Mouse (Mus musculus) lung, embryonic 14.5 days (tissue): Measurements from ENCODE around the gene Eef2k. TPM values are rescaled to one million over a fixed set of nuclear protein-coding genes. Genes with fewer than 3 reads are reported as not detected.

Source experiments
- ATAC-seq: fragments of 200-750 bp; cut with Nextera tagmentation; 2 replicates; pipeline ENCODE4 v1.8.0; 2017; ENCODE audit warnings: mild to moderate bottlenecking, moderate TSS enrichment, moderate library complexity; ENCODE audit not compliant: insufficient read depth
- DNase-seq: peaks from one replicate; pipeline ENCODE4 v3.0.0-alpha.2; 2015
- H3K27ac ChIP-seq: fragments of 300-500 bp; sonication (generic); 2 replicates; pipeline ENCODE4 v1.5.1; 2014; ENCODE audit warnings: low read depth, mild to moderate bottlenecking, moderate library complexity
- H3K27me3 ChIP-seq: fragments of 300-500 bp; sonication (generic); 2 replicates; pipeline ENCODE4 v1.6.1; 2014; ENCODE audit warnings: low read length, control low read depth; ENCODE audit not compliant: insufficient read depth
- H3K36me3 ChIP-seq: fragments of 300-500 bp; sonication (generic); 2 replicates; pipeline ENCODE4 v1.6.1; 2014; ENCODE audit warnings: control low read depth; ENCODE audit not compliant: insufficient read depth
- H3K4me1 ChIP-seq: fragments of 300-500 bp; sonication (generic); 2 replicates; pipeline ENCODE4 v1.6.1; 2014; ENCODE audit warnings: antibody characterized with exemption, control low read depth; ENCODE audit not compliant: insufficient read depth
- H3K4me2 ChIP-seq: fragments of 300-500 bp; sonication (generic); 2 replicates; pipeline ENCODE4 v1.6.1; 2014; ENCODE audit warnings: mild to moderate bottlenecking
- H3K4me3 ChIP-seq: fragments of 300-500 bp; sonication (generic); 2 replicates; pipeline ENCODE4 v1.5.1; 2014; ENCODE audit warnings: low read depth, low read length
- H3K9ac ChIP-seq: fragments of 300-500 bp; sonication (generic); 2 replicates; pipeline ENCODE4 v1.6.1; 2014
- H3K9me3 ChIP-seq: fragments of 300-500 bp; sonication (generic); 2 replicates; pipeline ENCODE4 v1.6.1; 2016; ENCODE audit warnings: low read depth, low read length, control low read depth
- CTCF ChIP-seq: IDR thresholded peaks from 2 replicates; pipeline ENCODE4 v1.5.1; 2016; ENCODE audit warnings: antibody characterized with exemption, low read depth
- WGBS: fragments of 180-500 bp; shearing (Covaris S2); extraction: QIAGEN DNeasy Blood & Tissue Kit; methylation state at CpG from one replicate; pipeline ENCODE4 v1.1.7; 2014; 5-methylcytosine and 5-hydroxymethylcytosine counted together
- polyA plus RNA-seq: library from polyadenylated mRNA; unstranded; fragments of >200 nt; fragmentation: Nextera tagmentation; extraction: Ambion mirVana; gene quantifications from 2 replicates; pipeline ENCODE4 v1.2.1, GENCODE M21; 2014

Eef2k gene
- 11.2 and 13.0 TPM in 2 replicates for polyA plus RNA-seq

- Histone ChIP-seq H3K4me2 (peak within 1 kb of the TSS; percentile 85), H3K9me3 (no peaks in the 10 kb centered on the region), H3K4me3 (peak within 1 kb of the TSS; percentile 76), H3K27ac (peak within 1 kb of the TSS; percentile 97), H3K9ac (peak within 1 kb of the TSS; percentile 85), H3K27me3 (no peaks in the 10 kb centered on the region), H3K4me1 (0 out of 2 replicates have a peak, but pooled peaks cover 3% of the 10 kb centered on the region), H3K36me3 (no peaks in the 10 kb centered on the region)
- TF ChIP-seq CTCF, result 0 out of 2 replicates have a peak, but pooled peaks have one; percentile 22
- peak; percentile 91 for DNase-seq
- ATAC-seq, result peak; percentile 97
- 2% methylated on average over 33 of the region's 35 CpGs for WGBS
Observed at GRCm38 (mm10) chr7:120842345-120843036, at the start of gene Eef2k. Gene Eef2k, plus strand, starts transcription at chr7:120842831.

GRCm38 (mm10) chr7:120795544-120795943, 47.1 kb upstream of the Eef2k start:
- H3K4me3 ChIP-seq, result no peak overlapping the region
- DNase-seq (no peak), ATAC-seq (no peak)
- 58% methylated on average over 4 of the region's 4 CpGs for WGBS
- no peaks in the 10 kb centered on the region for H3K36me3 ChIP-seq
- no peaks in the 10 kb centered on the region for H3K4me1 ChIP-seq
- no peak overlapping the region for H3K4me2 ChIP-seq
- H3K27me3 ChIP-seq, result no peaks in the 10 kb centered on the region
- H3K27ac ChIP-seq, result no peak overlapping the region
- no peak overlapping the region for H3K9ac ChIP-seq
- TF ChIP-seq CTCF, result no peak
- H3K9me3 ChIP-seq, result no peaks in the 10 kb centered on the region

GRCm38 (mm10) chr7:120796369-120796768, 46.3 kb upstream of the Eef2k start:
- no peak for TF ChIP-seq CTCF
- no peak overlapping the region for H3K27ac ChIP-seq
- no peak overlapping the region for H3K9ac ChIP-seq
- no peaks in the 10 kb centered on the region for H3K27me3 ChIP-seq
- ATAC-seq (no peak), DNase-seq (no peak)
- no peak overlapping the region for H3K4me2 ChIP-seq
- WGBS, result 74% methylated on average over 3 of the region's 3 CpGs
- H3K4me1 ChIP-seq, result no peaks in the 10 kb centered on the region
- no peak overlapping the region for H3K4me3 ChIP-seq
- H3K9me3 ChIP-seq, result no peaks in the 10 kb centered on the region
- H3K36me3 ChIP-seq, result no peaks in the 10 kb centered on the region

GRCm38 (mm10) chr7:120803268-120803667, 39.4 kb upstream of the Eef2k start:
- ATAC-seq (no peak), DNase-seq (no peak)
- Histone ChIP-seq H3K9ac (no peak overlapping the region), H3K36me3 (no peaks in the 10 kb centered on the region), H3K27ac (no peak overlapping the region), H3K27me3 (no peaks in the 10 kb centered on the region), H3K4me1 (no peaks in the 10 kb centered on the region), H3K4me3 (no peak overlapping the region), H3K4me2 (no peak overlapping the region), H3K9me3 (no peaks in the 10 kb centered on the region)
- WGBS, result 88% methylated on average over 2 of the region's 2 CpGs
- no peak for TF ChIP-seq CTCF

- Histone ChIP-seq H3K4me3 (peak overlapping the region; percentile 20; the same call in 1 of the 2 replicates), H3K9ac (no peak overlapping the region), H3K4me1 (no peaks in the 10 kb centered on the region), H3K27ac (no peak overlapping the region), H3K36me3 (no peaks in the 10 kb centered on the region), H3K4me2 (peak overlapping the region; percentile 55), H3K27me3 (peaks cover 5% of the 10 kb centered on the region; the same call in 1 of the 2 replicates), H3K9me3 (no peaks in the 10 kb centered on the region)
- TF ChIP-seq CTCF, result no peak
- DNase-seq (peak; percentile 3), ATAC-seq (0 out of 2 replicates have a peak, but pooled peaks have one; percentile 38)
- 4% methylated on average over 22 of the region's 27 CpGs for WGBS
Observed at GRCm38 (mm10) chr7:120809705-120810104, 32.9 kb upstream of the Eef2k start.

GRCm38 (mm10) chr7:120811834-120812415, 30.7 kb upstream of the Eef2k start, which contains the start of gene Gm5737:
Gene Gm5737, plus strand, starts transcription at chr7:120812365.
- no peak for ATAC-seq
- no peak within 1 kb of the TSS for H3K4me2 ChIP-seq
- H3K4me1 ChIP-seq, result no peaks in the 10 kb centered on the region
- no peaks in the 10 kb centered on the region for H3K9me3 ChIP-seq
- 82% methylated on average over 6 of the region's 6 CpGs for WGBS
- no peak for DNase-seq
- H3K27me3 ChIP-seq, result peaks cover 5% of the 10 kb centered on the region; the same call in 1 of the 2 replicates
- no peaks in the 10 kb centered on the region for H3K36me3 ChIP-seq
- no peak within 1 kb of the TSS for H3K9ac ChIP-seq
- TF ChIP-seq CTCF, result no peak
- no peak within 1 kb of the TSS for H3K4me3 ChIP-seq
- H3K27ac ChIP-seq, result no peak within 1 kb of the TSS

GRCm38 (mm10) chr7:120817552-120817951, 25.1 kb upstream of the Eef2k start:
- Histone ChIP-seq H3K9ac (no peak overlapping the region), H3K4me3 (no peak overlapping the region), H3K27me3 (no peaks in the 10 kb centered on the region), H3K27ac (no peak overlapping the region), H3K4me2 (no peak overlapping the region), H3K36me3 (no peaks in the 10 kb centered on the region), H3K9me3 (no peaks in the 10 kb centered on the region), H3K4me1 (no peaks in the 10 kb centered on the region)
- no peak for TF ChIP-seq CTCF
- WGBS, result 84% methylated on average over 6 of the region's 6 CpGs
- DNase-seq (no peak), ATAC-seq (no peak)
